Mouse (Mus musculus) erythroblast, embryonic 14.5 days (primary cell): ENCODE data around the gene Higd2a.

Experiments used
- GATA1 ChIP-seq: IDR thresholded peaks from 2 replicates; pipeline ENCODE4 v1.6.1; 2012; ENCODE audit warnings: low read length, inconsistent platforms, mixed read lengths
- TAL1 ChIP-seq: IDR thresholded peaks from 3 replicates; pipeline ENCODE4 v1.6.1; 2012; ENCODE audit warnings: low read length, inconsistent platforms, mixed read lengths

DNA sequence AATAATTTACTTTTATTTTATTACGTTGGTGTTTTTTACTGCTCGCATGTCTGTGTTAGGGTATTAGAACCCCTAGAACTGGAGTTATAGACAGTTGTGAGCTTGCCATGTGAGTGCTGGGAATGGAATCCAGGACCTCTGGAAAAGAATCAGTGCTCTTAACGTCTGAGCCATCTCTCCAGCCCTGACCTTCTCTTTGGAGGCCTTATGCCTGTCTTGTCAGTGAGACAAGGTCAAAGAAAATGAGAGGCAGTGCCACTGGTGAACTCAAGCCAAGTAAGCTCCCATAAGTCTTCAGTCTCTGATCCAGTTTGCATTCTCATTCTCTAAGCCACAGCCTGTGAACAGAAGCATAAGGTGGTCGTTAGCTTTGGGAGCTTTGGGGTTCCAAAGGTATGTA lies 19.3 kb upstream of the Higd2a start:
- TF ChIP-seq GATA1, result no peak
- TF ChIP-seq TAL1, result no peak
